Comparison of ENCODE assay signal across 23 mouse cellular contexts in genomic region chr19:7315587-7315984, GRCm38 (mm10). TPM values are rescaled to one million over a fixed set of nuclear protein-coding genes. Genes with fewer than 3 reads are reported as not detected.
A peak's percentile ranks its signal among the peaks of the same experiment; 100 is the strongest.
DNase-seq lines count a peak whose midpoint lies in the region; ATAC-seq and TF ChIP-seq lines count a peak whose summit lies in the region.
"Had no signal": no experiment of that assay in that cellular context is flagged by ENCODE, and none has a peak within 500 bp of the region (broad histone marks: within the 10 kb centered on the region; RNA-seq: fewer than 3 reads in every experiment).

No protein-coding gene starts in this region.

- no peak for ATAC-seq in forebrain, postnatal 0 days
- peak; percentile 40 for ATAC-seq in megakaryocyte progenitor cell, adult 5-6 weeks (replicated peaks; ENCODE audit: poor library complexity)
- no peak for ATAC-seq in stomach, postnatal 0 days (ENCODE audit: low FRiP score, low TSS enrichment)
- ATAC-seq: activated CD4-positive, CD25-positive, alpha-beta regulatory T cell, adult 4 months; hindbrain, postnatal 0 days; intestine, embryonic 15.5 days; midbrain, embryonic 16.5 days had no signal

- no peak for TF ChIP-seq POLR2A in bone marrow macrophage, adult 2 months (IDR thresholded peaks at IDR 0.05; ENCODE audit: borderline replicate concordance, low read depth, low read length)

- 60% methylated on average over 4 of the region's 4 CpGs for WGBS in forebrain, postnatal 0 days
- 83% methylated on average over 4 of the region's 4 CpGs for WGBS in forebrain, embryonic 10.5 days
- 83% methylated on average over 4 of the region's 4 CpGs for WGBS in stomach, postnatal 0 days

- H3K9ac ChIP-seq in forebrain, postnatal 0 days: no peak overlapping the region
- H3K9ac ChIP-seq in stomach, postnatal 0 days (ENCODE audit: low read length): no peak overlapping the region
- H3K9ac ChIP-seq: heart, embryonic 15.5 days; hindbrain, embryonic 12.5 days; intestine, embryonic 15.5 days; limb, embryonic 12.5 days; lung, embryonic 15.5 days; neural tube, embryonic 12.5 days had no signal

- peak overlapping the region; percentile 59; the same call in 1 of the 2 replicates for H3K27ac ChIP-seq in forebrain, postnatal 0 days (ENCODE audit: low read depth, low read length)
- H3K27ac ChIP-seq in forebrain, embryonic 10.5 days: no peak overlapping the region
- no peak overlapping the region; the same call in 1 of the 2 replicates for H3K27ac ChIP-seq in bone marrow macrophage, adult 2 months (ENCODE audit: insufficient read depth, low read depth, low read length)
- no peak overlapping the region for H3K27ac ChIP-seq in stomach, postnatal 0 days (replicated peaks)
- H3K27ac ChIP-seq: heart, embryonic 15.5 days; hindbrain, embryonic 12.5 days; intestine, embryonic 15.5 days; kidney, postnatal 0 days; limb, embryonic 12.5 days; lung, embryonic 15.5 days; neural tube, embryonic 12.5 days had no signal

- DNase-seq in forebrain, postnatal 0 days: no peak
- DNase-seq in forebrain, embryonic 10.5 days (ENCODE audit: extremely low spot score, low spot score): no peak
- DNase-seq in 416B (ENCODE audit: low read depth): peak; percentile 29
- no peak for DNase-seq in frontal cortex, adult 2 months (ENCODE audit: extremely low spot score in 1 of 2, low spot score in 1 of 2)
- DNase-seq in stomach, postnatal 0 days (ENCODE audit: low spot score): no peak
- DNase-seq: adrenal gland, adult 2 months; gastrocnemius, postnatal 10 days; kidney, adult 8-10 months; kidney, postnatal 4 days; thymus, adult 18-20 months; thymus, postnatal 25 days had no signal

- no peak for TF ChIP-seq CTCF in forebrain, postnatal 0 days (IDR thresholded peaks at IDR 0.05; ENCODE audit: low read depth)
- no peak for TF ChIP-seq CTCF in bone marrow macrophage, adult 2 months (IDR thresholded peaks at IDR 0.05; ENCODE audit: low read depth, low read length)
- TF ChIP-seq CTCF in stomach, postnatal 0 days (IDR thresholded peaks at IDR 0.05; ENCODE audit: low read depth): no peak

- no peaks in the 10 kb centered on the region for H3K9me3 ChIP-seq in forebrain, postnatal 0 days (ENCODE audit: low read length)
- H3K9me3 ChIP-seq in forebrain, embryonic 10.5 days: no peaks in the 10 kb centered on the region
- H3K9me3 ChIP-seq in stomach, postnatal 0 days (ENCODE audit: control insufficient read depth, low read length): no peaks in the 10 kb centered on the region
- H3K9me3 ChIP-seq: heart, embryonic 15.5 days; hindbrain, embryonic 12.5 days; intestine, embryonic 15.5 days; limb, embryonic 12.5 days; lung, embryonic 15.5 days; neural tube, embryonic 12.5 days had no signal

- H3K4me1 ChIP-seq in forebrain, postnatal 0 days (ENCODE audit: insufficient read depth): 0 out of 2 replicates have a peak, but pooled peaks cover 4% of the 10 kb centered on the region
- peaks cover 34% of the 10 kb centered on the region for H3K4me1 ChIP-seq in forebrain, embryonic 10.5 days
- H3K4me1 ChIP-seq in bone marrow macrophage, adult 2 months (ENCODE audit: control insufficient read depth, insufficient read depth, low read length): peaks cover 58% of the 10 kb centered on the region
- H3K4me1 ChIP-seq in stomach, postnatal 0 days (replicated peaks; ENCODE audit: control insufficient read depth, insufficient read depth): peaks cover 4% of the 10 kb centered on the region

- TF ChIP-seq EP300 in stomach, postnatal 0 days (optimal IDR thresholded peaks at IDR 0.05): no peak

- no peak overlapping the region for H3K4me3 ChIP-seq in forebrain, postnatal 0 days (ENCODE audit: low read depth, low read length)
- no peak overlapping the region for H3K4me3 ChIP-seq in forebrain, embryonic 10.5 days
- H3K4me3 ChIP-seq in bone marrow macrophage, adult 2 months (ENCODE audit: insufficient read depth, low read length): peak overlapping the region; percentile 8; the same call in 1 of the 2 replicates
- no peak overlapping the region for H3K4me3 ChIP-seq in stomach, postnatal 0 days (ENCODE audit: low read depth, low read length)
- H3K4me3 ChIP-seq: heart, embryonic 15.5 days; hindbrain, embryonic 12.5 days; intestine, embryonic 15.5 days; limb, embryonic 12.5 days; lung, embryonic 15.5 days; neural tube, embryonic 12.5 days had no signal

- H3K4me2 ChIP-seq in forebrain, postnatal 0 days (ENCODE audit: low read depth): no peak overlapping the region
- no peak overlapping the region for H3K4me2 ChIP-seq in stomach, postnatal 0 days (replicated peaks; ENCODE audit: low read depth)
- H3K4me2 ChIP-seq: heart, embryonic 15.5 days; hindbrain, embryonic 12.5 days; intestine, embryonic 15.5 days; limb, embryonic 12.5 days; lung, embryonic 15.5 days; neural tube, embryonic 12.5 days had no signal

- H3K36me3 ChIP-seq in forebrain, postnatal 0 days (ENCODE audit: insufficient read depth): no peaks in the 10 kb centered on the region
- peaks cover 9% of the 10 kb centered on the region; the same call in 1 of the 2 replicates for H3K36me3 ChIP-seq in forebrain, embryonic 10.5 days (replicated peaks)
- H3K36me3 ChIP-seq in stomach, postnatal 0 days (ENCODE audit: control insufficient read depth, insufficient read depth, low read length): no peaks in the 10 kb centered on the region
- H3K36me3 ChIP-seq: heart, embryonic 15.5 days; hindbrain, embryonic 12.5 days; intestine, embryonic 15.5 days; limb, embryonic 12.5 days; lung, embryonic 15.5 days; neural tube, embryonic 12.5 days had no signal

- no peaks in the 10 kb centered on the region for H3K27me3 ChIP-seq in forebrain, postnatal 0 days (ENCODE audit: insufficient read depth, low read length)
- H3K27me3 ChIP-seq in forebrain, embryonic 10.5 days (ENCODE audit: poor library complexity, severe bottlenecking): no peaks in the 10 kb centered on the region
- no peaks in the 10 kb centered on the region for H3K27me3 ChIP-seq in stomach, postnatal 0 days (ENCODE audit: control insufficient read depth, insufficient read depth, low read length)
- H3K27me3 ChIP-seq: heart, embryonic 15.5 days; hindbrain, embryonic 12.5 days; intestine, embryonic 15.5 days; limb, embryonic 12.5 days; lung, embryonic 15.5 days; neural tube, embryonic 12.5 days had no signal

RNA-seq across cellular contexts. Expression of gene Mark2, which starts 26.1 kb away (rescaled TPM):
- total RNA-seq in forebrain, postnatal 0 days (2014; rRNA removed): 35.8 and 38.7 TPM in 2 replicates
- polyA plus RNA-seq in forebrain, postnatal 0 days (2015; fragmentation: Nextera tagmentation; extraction: Ambion mirVana): 30.0 and 35.7 TPM in 2 replicates
- polyA plus RNA-seq in forebrain, embryonic 10.5 days (2016; fragmentation: Nextera tagmentation; extraction: Ambion mirVana): 38.2 and 41.4 TPM in 2 replicates
- polyA plus RNA-seq in bone marrow macrophage, adult 2 months (2012; ENCODE audit: insufficient read depth, insufficient read length, missing spikeins): 57.8 and 69.2 TPM in 2 replicates
- total RNA-seq in megakaryocyte progenitor cell, adult 5-6 weeks (2015): 63.8 and 70.0 TPM in 2 replicates
- total RNA-seq in megakaryocyte progenitor cell, adult 5-6 weeks (2017): 23.3 and 24.8 TPM in 2 replicates
- polyA plus RNA-seq in frontal cortex, adult 2 months (2012; rRNA removed): 93.6 and 105 TPM in 2 replicates
- 44.7 and 56.0 TPM in 2 replicates for polyA plus RNA-seq in stomach, postnatal 0 days (2015; fragmentation: Nextera tagmentation; extraction: Ambion mirVana)

RNA-seq across cellular contexts. Expression of gene Rcor2, which starts 48.5 kb away (rescaled TPM):
- 41.9 and 49.6 TPM in 2 replicates for total RNA-seq in forebrain, postnatal 0 days (2014; rRNA removed)
- 13.7 and 14.5 TPM in 2 replicates for polyA plus RNA-seq in forebrain, postnatal 0 days (2015; fragmentation: Nextera tagmentation; extraction: Ambion mirVana)
- polyA plus RNA-seq in forebrain, embryonic 10.5 days (2016; fragmentation: Nextera tagmentation; extraction: Ambion mirVana): 61.7 and 64.0 TPM in 2 replicates
- 0.53 and 1.5 TPM in 2 replicates for polyA plus RNA-seq in bone marrow macrophage, adult 2 months (2012; ENCODE audit: insufficient read depth, insufficient read length, missing spikeins)
- total RNA-seq in megakaryocyte progenitor cell, adult 5-6 weeks (2015): 0.99 and 1.2 TPM in 2 replicates
- total RNA-seq in megakaryocyte progenitor cell, adult 5-6 weeks (2017): 1.2 and 2.7 TPM in 2 replicates
- 20.2 and 24.6 TPM in 2 replicates for polyA plus RNA-seq in frontal cortex, adult 2 months (2012; rRNA removed)
- polyA plus RNA-seq in stomach, postnatal 0 days (2015; fragmentation: Nextera tagmentation; extraction: Ambion mirVana): 2.2 and 2.4 TPM in 2 replicates
- polyA plus RNA-seq: activated CD4-positive, CD25-positive, alpha-beta regulatory T cell, adult 4 months had no signal
